Mouse (Mus musculus) ES-E14 (cell line): ENCODE measurements around the gene Klrb1f. TPM values are rescaled to one million over a fixed set of nuclear protein-coding genes. Genes with fewer than 3 reads are reported as not detected.

Experiments
- DNase-seq: peaks from one replicate; pipeline ENCODE4 v3.0.0-alpha.2; 2013; ENCODE audit warnings: low read depth, low spot score
- H3K27ac ChIP-seq: 2 replicates; pipeline ENCODE4 v1.5.1; 2012; ENCODE audit warnings: low read depth, mild to moderate bottlenecking, low read length, moderate library complexity, mixed read lengths; ENCODE audit not compliant: poor library complexity, insufficient read depth, severe bottlenecking
- H3K36me3 ChIP-seq: 2 replicates; pipeline ENCODE4 v1.6.1; 2012; ENCODE audit warnings: mild to moderate bottlenecking, low read length, moderate library complexity, mixed read lengths; ENCODE audit not compliant: control insufficient read depth, poor library complexity, insufficient read depth, severe bottlenecking
- H3K4me1 ChIP-seq, 2 experiments: fragments of 150-350 bp in 1 of 2; sonication (generic) in 1 of 2; 2 replicates each; pipeline ENCODE4 v1.6.1; 2012; ENCODE audit warnings: low read length in 2 of 2, mild to moderate bottlenecking in 1 of 2, mixed read lengths in 1 of 2; ENCODE audit not compliant: control insufficient read depth in 2 of 2, insufficient read depth in 2 of 2, poor library complexity in 1 of 2
- H3K4me3 ChIP-seq, 2 experiments: fragments of 150-350 bp in 1 of 2; sonication (generic) in 1 of 2; 2 replicates each; pipeline ENCODE4 v1.5.1; 2012; ENCODE audit warnings: low read length in 2 of 2, low read depth in 1 of 2, mild to moderate bottlenecking in 1 of 2, mixed read lengths in 1 of 2; ENCODE audit not compliant: insufficient read depth in 1 of 2, poor library complexity in 1 of 2, severe bottlenecking in 1 of 2
- H3K9ac ChIP-seq: 2 replicates; pipeline ENCODE4 v1.6.1; 2012; ENCODE audit warnings: low read depth, mild to moderate bottlenecking, low read length, mixed read lengths; ENCODE audit not compliant: poor library complexity, insufficient read depth, severe bottlenecking
- H3K9me3 ChIP-seq: fragments of 150-350 bp; sonication (generic); 2 replicates; pipeline ENCODE4 v1.6.1; 2012; ENCODE audit warnings: low read depth, mild to moderate bottlenecking, low read length; ENCODE audit not compliant: control insufficient read depth, insufficient read depth
- CHD2 ChIP-seq: IDR thresholded peaks from 2 replicates; pipeline ENCODE4 v1.6.1; 2014; ENCODE audit warnings: mild to moderate bottlenecking, low read depth, low read length, inconsistent platforms
- HCFC1 ChIP-seq: IDR thresholded peaks from 2 replicates; pipeline ENCODE4 v1.6.1; 2012; ENCODE audit warnings: low read length, inconsistent platforms, borderline replicate concordance; ENCODE audit not compliant: insufficient read depth
- MAFK ChIP-seq: IDR thresholded peaks from 2 replicates; pipeline ENCODE4 v1.6.1; 2014; ENCODE audit warnings: mild to moderate bottlenecking, low read depth, low read length, inconsistent platforms; ENCODE audit not compliant: insufficient read depth
- ZC3H11A ChIP-seq: IDR thresholded peaks from 2 replicates; pipeline ENCODE4 v1.6.1; 2012; ENCODE audit warnings: low read depth, mild to moderate bottlenecking, inconsistent platforms, low read length, borderline replicate concordance
- ZNF384 ChIP-seq: IDR thresholded peaks from 2 replicates; pipeline ENCODE4 v1.6.1; 2012; ENCODE audit warnings: low read depth, low read length, inconsistent platforms
- in situ Hi-C, 2 experiments: fragments of 600-800 bp; cut with MboI; formaldehyde crosslinking; loops; one replicate each; pipeline ENCODE4 v1.15.1; 2025; ENCODE audit warnings: low sequenced_read_pairs in 2 of 2, inconsistent platforms in 1 of 2; ENCODE audit not compliant: unreplicated experiment in 2 of 2
- total RNA-seq: library from RNA; depleted of rRNA; stranded (reverse); fragments of 300-350 nt; gene quantifications from 2 replicates; pipeline ENCODE4 v1.2.3, GENCODE M21; 2012

Klrb1f gene
- total RNA-seq, 1 experiment = not detected

DNA sequence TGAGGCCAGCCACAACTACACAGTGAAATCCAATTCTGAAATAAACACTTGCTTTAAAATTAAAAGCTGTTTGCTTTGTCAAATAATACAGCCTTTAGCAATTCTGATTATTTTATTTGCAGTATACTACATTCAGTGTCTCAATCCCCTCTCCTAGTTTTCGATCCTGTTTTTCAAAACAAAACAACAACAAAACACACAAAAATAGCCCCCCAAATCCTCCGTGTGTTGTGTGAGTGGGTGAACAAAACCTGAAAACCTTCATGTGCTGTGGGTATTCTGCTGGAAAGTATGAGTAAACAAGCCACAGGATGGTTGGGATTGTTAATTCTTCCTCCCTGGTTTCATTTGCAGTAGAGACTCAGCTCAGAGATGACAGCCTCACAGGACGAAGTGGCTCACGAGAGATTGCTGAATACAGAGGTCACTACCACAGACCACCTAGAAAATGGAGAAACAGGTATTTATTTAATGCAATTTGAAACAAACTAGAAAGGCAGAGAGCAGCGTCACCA, 31.9 kb upstream of the Klrb1f start:
- no peaks in the 10 kb centered on the region for H3K9me3 ChIP-seq
- no peak for TF ChIP-seq CHD2
- no peak for TF ChIP-seq MAFK
- no peak for TF ChIP-seq ZC3H11A
- TF ChIP-seq HCFC1 = no peak
- no peak for TF ChIP-seq ZNF384
- no peak overlapping the region for H3K4me3 ChIP-seq
- in situ Hi-C loops = no loop called here
- H3K4me1 ChIP-seq = no peaks in the 10 kb centered on the region
- H3K9ac ChIP-seq = no peak overlapping the region
- DNase-seq = no peak
- no peaks in the 10 kb centered on the region for H3K36me3 ChIP-seq
- no peak overlapping the region for H3K27ac ChIP-seq

DNA sequence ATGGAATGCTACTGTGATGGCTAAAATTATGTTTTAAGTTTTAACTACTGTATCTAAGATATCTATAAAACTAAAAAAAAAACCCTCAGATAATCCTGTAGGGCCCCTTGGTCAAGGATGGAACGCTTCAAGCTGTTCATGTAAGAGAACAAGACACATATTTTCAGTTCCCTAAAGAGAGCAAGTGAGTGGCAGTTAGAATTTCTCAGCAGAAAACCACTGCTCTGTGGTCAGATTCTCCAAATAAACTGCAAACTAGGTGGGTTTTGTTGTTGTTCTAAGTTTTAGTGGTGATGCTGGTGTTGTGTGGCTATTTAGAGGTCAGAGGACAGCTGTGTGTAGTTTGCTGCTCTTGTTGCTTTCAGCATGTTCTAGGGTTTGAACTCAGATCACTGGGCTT, 31.3 kb upstream of the Klrb1f start:
- TF ChIP-seq MAFK (no peak), ZNF384 (no peak), HCFC1 (no peak), ZC3H11A (no peak), CHD2 (no peak)
- in situ Hi-C loops = no loop called here
- no peak overlapping the region for H3K9ac ChIP-seq
- no peak for DNase-seq
- H3K27ac ChIP-seq = no peak overlapping the region
- no peak overlapping the region for H3K4me3 ChIP-seq
- H3K36me3 ChIP-seq = no peaks in the 10 kb centered on the region
- H3K9me3 ChIP-seq = no peaks in the 10 kb centered on the region
- no peaks in the 10 kb centered on the region for H3K4me1 ChIP-seq

DNA sequence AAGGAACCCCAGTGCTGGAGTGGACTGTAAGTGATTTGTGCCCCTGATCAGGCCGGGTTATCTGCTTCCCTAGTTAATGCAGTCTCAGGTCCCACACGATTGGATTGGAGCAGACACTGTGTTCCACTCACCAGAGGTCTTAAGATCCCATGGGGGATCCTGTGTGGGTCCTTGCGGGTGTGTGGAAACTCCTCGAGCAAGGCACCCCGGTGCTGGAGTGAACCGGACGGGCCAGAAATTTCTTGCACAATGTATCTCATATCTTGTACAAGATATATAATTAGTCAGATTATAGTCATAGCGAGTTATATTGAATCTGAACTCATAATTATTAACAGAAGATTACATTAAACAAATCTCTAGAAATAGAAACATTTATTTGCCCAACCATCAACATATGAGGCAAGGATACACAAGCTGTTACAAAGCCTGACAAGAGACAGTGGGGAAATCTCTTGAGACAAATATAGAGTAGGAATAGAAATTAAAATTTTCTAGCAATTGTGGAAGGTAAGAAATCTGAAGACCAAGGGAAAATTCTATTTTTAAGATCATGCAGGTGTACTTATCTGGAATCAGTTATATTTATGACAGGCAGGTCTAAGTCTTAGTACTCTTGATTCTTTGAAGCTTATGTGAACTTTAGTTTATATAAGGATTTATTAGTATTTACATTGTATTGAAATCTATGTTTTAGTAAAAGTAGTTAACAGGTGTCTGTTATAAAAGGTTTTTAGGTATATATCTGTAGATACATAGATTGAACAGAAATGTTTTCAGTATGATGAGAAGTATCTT, 18.1 kb upstream of the Klrb1f start:
- no peak for DNase-seq
- H3K4me3 ChIP-seq = no peak overlapping the region
- H3K4me1 ChIP-seq = no peaks in the 10 kb centered on the region
- no peaks in the 10 kb centered on the region for H3K9me3 ChIP-seq
- H3K36me3 ChIP-seq = no peaks in the 10 kb centered on the region
- no peak overlapping the region for H3K27ac ChIP-seq
- no peak for TF ChIP-seq CHD2
- TF ChIP-seq ZNF384 = no peak
- TF ChIP-seq HCFC1 = no peak
- no peak for TF ChIP-seq ZC3H11A
- TF ChIP-seq MAFK = no peak
- H3K9ac ChIP-seq = no peak overlapping the region
- in situ Hi-C loops = no loop called here

DNA sequence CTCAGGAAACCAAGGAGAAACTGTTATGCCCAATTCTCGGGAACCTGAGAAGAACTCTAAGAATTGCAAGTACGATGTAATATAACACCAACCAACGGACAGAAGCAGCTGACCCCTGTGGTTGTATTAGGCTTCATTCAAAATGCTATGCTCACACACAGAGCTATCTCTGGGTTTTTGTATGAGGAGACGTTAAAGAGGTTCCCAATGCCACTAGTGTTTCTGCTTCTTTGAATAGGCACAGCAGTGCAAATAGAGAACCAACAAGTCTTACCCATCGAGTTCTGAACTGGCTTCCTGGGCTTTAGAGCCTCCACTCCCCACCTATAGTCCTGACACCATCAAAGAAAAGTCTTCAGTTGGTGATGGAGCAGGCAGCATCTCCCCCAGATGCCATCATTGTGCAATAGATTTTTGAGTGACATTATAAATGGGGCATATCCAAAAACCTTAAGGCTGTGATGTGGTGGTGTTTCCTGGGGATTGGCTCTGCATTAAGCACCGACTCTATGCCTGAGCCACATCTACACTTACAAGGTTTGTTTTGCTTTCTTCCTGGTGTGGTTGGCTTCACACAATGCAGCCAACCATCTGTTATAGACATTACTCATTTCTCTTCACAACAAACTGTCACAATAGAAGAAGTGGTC, 15.4 kb upstream of the Klrb1f start:
- Histone ChIP-seq H3K4me1 (no peaks in the 10 kb centered on the region), H3K4me3 (no peak overlapping the region), H3K36me3 (no peaks in the 10 kb centered on the region), H3K9ac (no peak overlapping the region), H3K9me3 (no peaks in the 10 kb centered on the region), H3K27ac (no peak overlapping the region)
- in situ Hi-C loops = no loop called here
- no peak for DNase-seq
- no peak for TF ChIP-seq ZC3H11A
- TF ChIP-seq CHD2 = no peak
- no peak for TF ChIP-seq MAFK
- TF ChIP-seq HCFC1 = no peak

DNA sequence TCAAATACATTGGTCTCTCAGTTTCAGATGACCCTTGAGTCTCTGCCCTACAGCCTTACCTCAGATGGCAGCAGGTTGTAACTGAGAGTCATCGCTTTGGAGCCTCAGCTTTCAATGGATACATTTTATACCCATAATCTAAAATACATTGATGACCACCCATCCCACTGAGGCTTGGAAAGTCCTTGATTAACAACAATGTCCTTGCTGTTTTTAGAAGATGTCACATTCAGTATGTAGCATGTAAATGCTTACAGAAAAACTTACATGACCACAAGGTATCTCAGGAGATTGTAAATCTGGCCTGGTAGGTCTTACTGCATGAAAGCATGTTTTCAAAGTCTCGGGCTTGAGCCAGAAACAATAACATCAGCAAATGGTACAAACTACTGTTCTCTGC, 14.7 kb upstream of the Klrb1f start:
- no peak for TF ChIP-seq HCFC1
- no peak for TF ChIP-seq MAFK
- no peak for TF ChIP-seq ZC3H11A
- TF ChIP-seq ZNF384 = no peak
- TF ChIP-seq CHD2 = no peak
- no peaks in the 10 kb centered on the region for H3K9me3 ChIP-seq
- no peaks in the 10 kb centered on the region for H3K4me1 ChIP-seq
- in situ Hi-C loops = no loop called here
- no peaks in the 10 kb centered on the region for H3K36me3 ChIP-seq
- DNase-seq = no peak
- no peak overlapping the region for H3K4me3 ChIP-seq
- no peak overlapping the region for H3K9ac ChIP-seq
- H3K27ac ChIP-seq = no peak overlapping the region
